Mouse (Mus musculus) layer of hippocampus, adult 8-10 months (tissue): ENCODE measurements around the gene Notch4. TPM values are rescaled to one million over a fixed set of nuclear protein-coding genes. Genes with fewer than 3 reads are reported as not detected.
A peak's percentile ranks its signal among the peaks of the same experiment; 100 is the strongest.

ENCODE experiments used
- DNase-seq, 2 experiments: peaks; one replicate each; pipeline ENCODE4 v3.0.0; 2022; ENCODE audit warnings: low spot score in 2 of 2
- total RNA-seq, 4 experiments: library from RNA; stranded (reverse); gene quantifications; 2 replicates each; pipeline ENCODE4 v1.2.4; 2022

Notch4 gene
- total RNA-seq, 4 experiments from 2014 or later = 10.3 to 13.5 (median 11.3) TPM

- DNase-seq = no peak
Measured at GRCm38 (mm10) chr17:34593752-34594525, 29.9 kb downstream of the Notch4 start.

- no peak for DNase-seq
Measured at GRCm38 (mm10) chr17:34596098-34596497, 32.0 kb downstream of the Notch4 start.

GRCm38 (mm10) chr17:34597566-34598095 is 33.6 kb downstream of the Notch4 start, which contains the start of gene Ager:
Ager (plus strand) TSS chr17:34597862.
- DNase-seq = no peak

GRCm38 (mm10) chr17:34599891-34600290 is 35.8 kb downstream of the Notch4 start:
- DNase-seq = no peak

GRCm38 (mm10) chr17:34601796-34602195 is 37.7 kb downstream of the Notch4 start:
- DNase-seq = no peak

- peak; percentile 100 for DNase-seq
Measured at GRCm38 (mm10) chr17:34603375-34604060, 39.5 kb downstream of the Notch4 start, which contains the start of gene Rnf5. Rnf5 (minus strand) TSS chr17:34603690.

- peak; percentile 97 to 99 for DNase-seq
Measured at GRCm38 (mm10) chr17:34604061-34604508, 40.0 kb downstream of the Notch4 start, which contains the start of gene Agpat1. Agpat1 (plus strand) TSS chr17:34604262.

GRCm38 (mm10) chr17:34604511-34605237 is 40.6 kb downstream of the Notch4 start:
- no peak for DNase-seq

GRCm38 (mm10) chr17:34605609-34606008 is 41.5 kb downstream of the Notch4 start:
- DNase-seq = peak; percentile 96 to 97

GRCm38 (mm10) chr17:34606186-34607039 is 42.3 kb downstream of the Notch4 start:
- DNase-seq = no peak

GRCm38 (mm10) chr17:34607997-34608396 is 43.9 kb downstream of the Notch4 start:
- no peak for DNase-seq

GRCm38 (mm10) chr17:34611050-34611449 is 47.0 kb downstream of the Notch4 start:
- DNase-seq = no peak

GRCm38 (mm10) chr17:34613054-34613645 is 49.1 kb downstream of the Notch4 start:
- DNase-seq = no peak

GRCm38 (mm10) chr17:34613830-34614229 is 49.8 kb downstream of the Notch4 start:
- no peak for DNase-seq

GRCm38 (mm10) chr17:34615871-34616270 is 51.8 kb downstream of the Notch4 start, which contains the start of gene Egfl8:
Egfl8 (minus strand) TSS chr17:34615971.
- DNase-seq = no peak

GRCm38 (mm10) chr17:34618999-34619398 is 54.9 kb downstream of the Notch4 start:
- DNase-seq = peak in 1 of 2 experiments; percentile 74

- no peak for DNase-seq
Measured at GRCm38 (mm10) chr17:34621006-34621405, 56.9 kb downstream of the Notch4 start.

- no peak for DNase-seq
Measured at GRCm38 (mm10) chr17:34623161-34623560, 59.1 kb downstream of the Notch4 start.

- no peak for DNase-seq
Measured at GRCm38 (mm10) chr17:34624981-34625380, 60.9 kb downstream of the Notch4 start.
